Comparison of ENCODE assay signal across 9 mouse cellular contexts in the genomic region with DNA sequence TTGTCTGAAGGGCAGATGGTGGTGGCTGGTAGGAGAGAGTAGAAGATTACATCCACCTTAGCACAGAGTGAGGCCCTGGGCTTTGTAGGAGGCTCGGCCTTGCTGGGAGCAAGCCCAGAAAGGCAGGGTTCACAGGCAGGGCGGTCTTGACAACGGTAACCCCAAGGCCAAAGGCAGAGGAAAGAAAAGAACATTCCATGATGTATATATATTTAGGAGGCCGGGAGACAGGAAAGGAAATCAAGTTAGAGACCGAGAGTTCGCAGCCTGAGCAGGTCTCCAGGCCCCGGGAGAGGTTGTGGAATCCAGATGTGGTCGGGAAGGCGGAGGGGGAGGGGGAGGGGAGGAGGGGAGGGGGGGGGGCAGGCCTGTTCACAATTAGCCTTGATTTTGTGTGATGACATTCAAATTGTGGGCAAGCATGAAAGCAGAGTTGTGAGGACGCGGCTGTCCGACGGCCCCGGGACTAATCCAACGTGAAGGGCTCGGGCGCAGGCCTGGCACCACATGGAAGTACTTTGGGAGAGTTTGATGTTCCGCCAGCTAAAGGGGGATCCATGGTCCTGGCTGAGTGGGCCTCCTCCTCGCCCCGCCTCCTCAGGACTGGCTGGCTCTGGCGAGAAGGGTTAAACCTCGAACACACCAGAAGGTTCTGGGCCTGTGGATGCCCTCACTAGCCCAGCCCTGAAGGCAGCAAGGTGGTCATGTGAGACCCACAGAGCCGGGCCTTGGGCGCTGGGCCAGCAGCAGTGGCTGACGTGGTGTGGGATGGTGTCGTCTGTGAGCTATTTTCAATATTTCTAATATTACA.
A peak's percentile ranks its signal among the peaks of the same experiment; 100 is the strongest.
DNase-seq lines count a peak whose midpoint lies in the region; ATAC-seq and TF ChIP-seq lines count a peak whose summit lies in the region.
"Had no signal": no experiment of that assay in that cellular context is flagged by ENCODE, and none has a peak within 500 bp of the region (broad histone marks: within the 10 kb centered on the region; RNA-seq: fewer than 3 reads in every experiment).

No protein-coding gene starts in this region.

- WGBS in forebrain, embryonic 10.5 days: 75% methylated on average over 26 of the region's 26 CpGs
- 62% methylated on average over 23 of the region's 26 CpGs for WGBS in forebrain, embryonic 15.5 days
- 67% methylated on average over 26 of the region's 26 CpGs for WGBS in midbrain, embryonic 10.5 days
- WGBS in midbrain, embryonic 16.5 days: 55% methylated on average over 23 of the region's 26 CpGs
- 52% methylated on average over 23 of the region's 26 CpGs for WGBS in midbrain, embryonic 15.5 days

- ATAC-seq in forebrain, embryonic 15.5 days (replicated peaks): no peak
- ATAC-seq in midbrain, embryonic 16.5 days: no peak
- 0 out of 2 replicates have a peak, but pooled peaks have one; percentile 35 for ATAC-seq in midbrain, embryonic 15.5 days (replicated peaks)

- peaks cover 64% of the 10 kb centered on the region for H3K4me1 ChIP-seq in forebrain, embryonic 10.5 days
- H3K4me1 ChIP-seq in forebrain, embryonic 15.5 days: peaks cover 23% of the 10 kb centered on the region
- H3K4me1 ChIP-seq in midbrain, embryonic 10.5 days: peaks cover 60% of the 10 kb centered on the region
- H3K4me1 ChIP-seq in midbrain, embryonic 16.5 days (ENCODE audit: control insufficient read depth, insufficient read depth, low read length): peaks cover 21% of the 10 kb centered on the region
- H3K4me1 ChIP-seq in midbrain, embryonic 15.5 days: peaks cover 24% of the 10 kb centered on the region

- no peak overlapping the region for H3K4me2 ChIP-seq in forebrain, embryonic 15.5 days (replicated peaks)
- no peak overlapping the region for H3K4me2 ChIP-seq in midbrain, embryonic 16.5 days (ENCODE audit: low read length)
- no peak overlapping the region for H3K4me2 ChIP-seq in midbrain, embryonic 15.5 days

- intact Hi-C loops in gastrocnemius, adult 2 months (cut with DNase I): no loop called here

- H3K27ac ChIP-seq in forebrain, embryonic 10.5 days: peak overlapping the region; percentile 72
- H3K27ac ChIP-seq in forebrain, embryonic 15.5 days (replicated peaks): no peak overlapping the region
- H3K27ac ChIP-seq in midbrain, embryonic 10.5 days (replicated peaks): peak overlapping the region; percentile 72
- no peak overlapping the region for H3K27ac ChIP-seq in midbrain, embryonic 16.5 days (ENCODE audit: low read length)
- 0 out of 2 replicates have a peak overlapping the region, but pooled peaks have one; percentile 16 for H3K27ac ChIP-seq in gastrocnemius, adult 2 months
- no peak overlapping the region for H3K27ac ChIP-seq in midbrain, embryonic 15.5 days

- H3K27me3 ChIP-seq in forebrain, embryonic 10.5 days (ENCODE audit: poor library complexity, severe bottlenecking): peaks cover 4% of the 10 kb centered on the region; the same call in 1 of the 2 replicates
- H3K27me3 ChIP-seq in forebrain, embryonic 15.5 days: no peaks in the 10 kb centered on the region
- H3K27me3 ChIP-seq in midbrain, embryonic 10.5 days (ENCODE audit: low read depth, poor library complexity, severe bottlenecking): no peaks in the 10 kb centered on the region
- no peaks in the 10 kb centered on the region for H3K27me3 ChIP-seq in midbrain, embryonic 16.5 days (ENCODE audit: control insufficient read depth, insufficient read depth, low read depth, low read length)
- no peaks in the 10 kb centered on the region for H3K27me3 ChIP-seq in midbrain, embryonic 15.5 days (replicated peaks)

- DNase-seq in forebrain, embryonic 10.5 days (ENCODE audit: extremely low spot score, low spot score): peak; percentile 60
- peak; percentile 36 for DNase-seq in midbrain, embryonic 10.5 days (ENCODE audit: low spot score)
- peak; percentile 71 for DNase-seq in gastrocnemius, adult 2 months
- no peak for DNase-seq in c-Kit-positive CD71-positive TER-119-positive erythroid progenitor cells, embryonic 14.5 days (ENCODE audit: low spot score)
- DNase-seq in layer of hippocampus, adult 9-10 months (ENCODE audit: low spot score): no peak
- DNase-seq: adrenal gland, postnatal 10 days had no signal

- H3K36me3 ChIP-seq in forebrain, embryonic 10.5 days (replicated peaks): no peaks in the 10 kb centered on the region
- no peaks in the 10 kb centered on the region for H3K36me3 ChIP-seq in forebrain, embryonic 15.5 days
- no peaks in the 10 kb centered on the region for H3K36me3 ChIP-seq in midbrain, embryonic 10.5 days
- no peaks in the 10 kb centered on the region for H3K36me3 ChIP-seq in midbrain, embryonic 16.5 days (ENCODE audit: control insufficient read depth, insufficient read depth, low read length)
- H3K36me3 ChIP-seq in midbrain, embryonic 15.5 days (replicated peaks): no peaks in the 10 kb centered on the region

- H3K4me3 ChIP-seq in forebrain, embryonic 10.5 days: no peak overlapping the region
- no peak overlapping the region for H3K4me3 ChIP-seq in forebrain, embryonic 15.5 days
- H3K4me3 ChIP-seq in midbrain, embryonic 10.5 days: no peak overlapping the region
- H3K4me3 ChIP-seq in midbrain, embryonic 16.5 days (ENCODE audit: low read depth, low read length): no peak overlapping the region
- no peak overlapping the region for H3K4me3 ChIP-seq in gastrocnemius, adult 2 months
- no peak overlapping the region for H3K4me3 ChIP-seq in midbrain, embryonic 15.5 days

- H3K9ac ChIP-seq in forebrain, embryonic 15.5 days (replicated peaks): no peak overlapping the region
- H3K9ac ChIP-seq in midbrain, embryonic 16.5 days (ENCODE audit: low read depth, low read length): no peak overlapping the region
- H3K9ac ChIP-seq in midbrain, embryonic 15.5 days: no peak overlapping the region

- no peak for TF ChIP-seq CTCF in gastrocnemius, adult 2 months (IDR thresholded peaks at IDR 0.05)

- H3K9me3 ChIP-seq in forebrain, embryonic 10.5 days: no peaks in the 10 kb centered on the region
- no peaks in the 10 kb centered on the region for H3K9me3 ChIP-seq in forebrain, embryonic 15.5 days
- no peaks in the 10 kb centered on the region for H3K9me3 ChIP-seq in midbrain, embryonic 10.5 days (replicated peaks)
- H3K9me3 ChIP-seq in midbrain, embryonic 16.5 days (replicated peaks; ENCODE audit: control insufficient read depth, low read length, poor library complexity, severe bottlenecking): no peaks in the 10 kb centered on the region
- no peaks in the 10 kb centered on the region for H3K9me3 ChIP-seq in midbrain, embryonic 15.5 days

Comparison
In these comparisons a context has a peak if more than half of its experiments do, and no peak if none do; other contexts are left out.
1. H3K27ac ChIP-seq: peak in forebrain, embryonic 10.5 days (single experiment), midbrain, embryonic 10.5 days (single experiment) and gastrocnemius, adult 2 months (single experiment); none in forebrain, embryonic 15.5 days (single experiment), midbrain, embryonic 16.5 days (single experiment) and midbrain, embryonic 15.5 days (single experiment).
2. DNase-seq: peak in forebrain, embryonic 10.5 days (single experiment), midbrain, embryonic 10.5 days (single experiment) and gastrocnemius, adult 2 months (single experiment); none in c-Kit-positive CD71-positive TER-119-positive erythroid progenitor cells, embryonic 14.5 days (single experiment) and layer of hippocampus, adult 9-10 months (single experiment).